Mouse (Mus musculus) embryonic facial prominence, embryonic 14.5 days (tissue): ENCODE measurements at regions not wholly inside any gene's neighbourhood (a gene's known extent, or its start where the extent isn't known, plus 50 kb on each side); places are given as distances from the start of the nearest gene placed in this dataset.

Experiments
- ATAC-seq: fragments of 200-750 bp; cut with Nextera tagmentation; 2 replicates; pipeline ENCODE4 v1.8.0; 2017; ENCODE audit warnings: low read depth, moderate number of reproducible peaks, moderate TSS enrichment
- DNase-seq: peaks from one replicate; pipeline ENCODE4 v3.0.0-alpha.2; 2015; ENCODE audit warnings: low spot score
- H3K27ac ChIP-seq: fragments of 300-500 bp; sonication (generic); replicated peaks from 2 replicates; pipeline ENCODE4 v1.5.1; 2014; ENCODE audit warnings: low read depth, mild to moderate bottlenecking, low read length, moderate library complexity
- H3K27me3 ChIP-seq: fragments of 300-500 bp; sonication (generic); replicated peaks from 2 replicates; pipeline ENCODE4 v1.6.1; 2014; ENCODE audit warnings: low read length; ENCODE audit not compliant: control insufficient read depth, insufficient read depth
- H3K36me3 ChIP-seq: fragments of 300-500 bp; sonication (generic); 2 replicates; pipeline ENCODE4 v1.6.1; 2014; ENCODE audit warnings: low read length, mixed read lengths; ENCODE audit not compliant: control insufficient read depth, insufficient read depth
- H3K4me1 ChIP-seq: fragments of 300-500 bp; sonication (generic); 2 replicates; pipeline ENCODE4 v1.6.1; 2014; ENCODE audit warnings: antibody characterized with exemption, low read length; ENCODE audit not compliant: control insufficient read depth, insufficient read depth
- H3K4me2 ChIP-seq: fragments of 300-500 bp; sonication (generic); 2 replicates; pipeline ENCODE4 v1.6.1; 2014; ENCODE audit warnings: low read depth, mild to moderate bottlenecking, low read length, moderate library complexity, mixed read lengths
- H3K4me3 ChIP-seq: fragments of 300-500 bp; sonication (generic); 2 replicates; pipeline ENCODE4 v1.5.1; 2014; ENCODE audit warnings: low read depth, mild to moderate bottlenecking, low read length
- H3K9ac ChIP-seq: fragments of 300-500 bp; sonication (generic); 2 replicates; pipeline ENCODE4 v1.6.1; 2014; ENCODE audit warnings: low read depth, mild to moderate bottlenecking, low read length, moderate library complexity, mixed read lengths
- H3K9me3 ChIP-seq: fragments of 300-500 bp; sonication (generic); 2 replicates; pipeline ENCODE4 v1.6.1; 2016; ENCODE audit warnings: low read length; ENCODE audit not compliant: control insufficient read depth
- WGBS: fragments of 180-500 bp; shearing (Covaris S2); extraction: QIAGEN DNeasy Blood & Tissue Kit; methylation state at CpG from one replicate; pipeline ENCODE4 v1.1.7; 2014; 5-methylcytosine and 5-hydroxymethylcytosine counted together

GRCm38 (mm10) chr15:56378511-56378910 lies 1098.9 kb downstream of the Slc22a22 start:
- Histone ChIP-seq H3K27me3 (no peaks in the 10 kb centered on the region), H3K36me3 (no peaks in the 10 kb centered on the region), H3K4me3 (no peak overlapping the region), H3K4me2 (no peak overlapping the region), H3K4me1 (no peaks in the 10 kb centered on the region), H3K9ac (no peak overlapping the region), H3K9me3 (no peaks in the 10 kb centered on the region), H3K27ac (no peak overlapping the region)
- WGBS, result 25% methylated on average over 1 of the region's 1 CpGs
- DNase-seq (peak; percentile 27), ATAC-seq (no peak)

GRCm38 (mm10) chr15:56350903-56351302 lies 1126.5 kb downstream of the Slc22a22 start:
- Histone ChIP-seq H3K4me2 (no peak overlapping the region), H3K9ac (no peak overlapping the region), H3K4me3 (no peak overlapping the region), H3K9me3 (no peaks in the 10 kb centered on the region), H3K36me3 (no peaks in the 10 kb centered on the region), H3K4me1 (no peaks in the 10 kb centered on the region), H3K27me3 (no peaks in the 10 kb centered on the region), H3K27ac (no peak overlapping the region)
- ATAC-seq (no peak), DNase-seq (no peak)
- 57% methylated on average over 5 of the region's 5 CpGs for WGBS

GRCm38 (mm10) chr15:56346111-56346510 lies 1131.3 kb downstream of the Slc22a22 start:
- Histone ChIP-seq H3K27me3 (no peaks in the 10 kb centered on the region), H3K4me1 (no peaks in the 10 kb centered on the region), H3K27ac (no peak overlapping the region), H3K36me3 (no peaks in the 10 kb centered on the region), H3K4me3 (no peak overlapping the region), H3K4me2 (no peak overlapping the region), H3K9ac (no peak overlapping the region), H3K9me3 (no peaks in the 10 kb centered on the region)
- DNase-seq (no peak), ATAC-seq (no peak)
- WGBS, result 34% methylated on average over 2 of the region's 2 CpGs

GRCm38 (mm10) chr15:56344973-56345372 lies 1132.5 kb downstream of the Slc22a22 start:
- H3K36me3 ChIP-seq, result no peaks in the 10 kb centered on the region
- DNase-seq (no peak), ATAC-seq (no peak)
- H3K4me1 ChIP-seq, result no peaks in the 10 kb centered on the region
- H3K27me3 ChIP-seq, result no peaks in the 10 kb centered on the region
- no peak overlapping the region for H3K4me2 ChIP-seq
- H3K9me3 ChIP-seq, result no peaks in the 10 kb centered on the region
- no peak overlapping the region for H3K27ac ChIP-seq
- no peak overlapping the region for H3K4me3 ChIP-seq
- 73% methylated on average over 2 of the region's 2 CpGs for WGBS
- H3K9ac ChIP-seq, result no peak overlapping the region

- WGBS, result 56% methylated on average over 4 of the region's 4 CpGs
- Histone ChIP-seq H3K4me2 (no peak overlapping the region), H3K27me3 (no peaks in the 10 kb centered on the region), H3K4me3 (no peak overlapping the region), H3K27ac (no peak overlapping the region), H3K9ac (no peak overlapping the region), H3K9me3 (no peaks in the 10 kb centered on the region), H3K4me1 (no peaks in the 10 kb centered on the region), H3K36me3 (no peaks in the 10 kb centered on the region)
- DNase-seq (no peak), ATAC-seq (no peak; the same call in 1 of the 2 replicates)
Observed at GRCm38 (mm10) chr15:56344304-56344932, 1133.0 kb downstream of the Slc22a22 start.

GRCm38 (mm10) chr15:56337879-56338278 lies 1139.5 kb downstream of the Slc22a22 start:
- WGBS, result 25% methylated on average over 5 of the region's 5 CpGs
- H3K4me1 ChIP-seq, result 0 out of 2 replicates have a peak, but pooled peaks cover 8% of the 10 kb centered on the region
- no peaks in the 10 kb centered on the region for H3K9me3 ChIP-seq
- no peak for ATAC-seq
- no peak overlapping the region for H3K4me2 ChIP-seq
- no peak overlapping the region for H3K9ac ChIP-seq
- no peaks in the 10 kb centered on the region for H3K27me3 ChIP-seq
- H3K36me3 ChIP-seq, result no peaks in the 10 kb centered on the region
- no peak overlapping the region for H3K4me3 ChIP-seq
- DNase-seq, result peak; percentile 20
- no peak overlapping the region for H3K27ac ChIP-seq

- H3K36me3 ChIP-seq, result no peaks in the 10 kb centered on the region
- WGBS, result 33% methylated on average over 5 of the region's 5 CpGs
- no peak overlapping the region for H3K9ac ChIP-seq
Observed at GRCm38 (mm10) chr15:56336449-56336848, 1141.0 kb downstream of the Slc22a22 start.

GRCm38 (mm10) chr15:56335011-56335410 lies 1142.4 kb downstream of the Slc22a22 start:
- Histone ChIP-seq H3K27ac (peak overlapping the region; percentile 39; the same call in 1 of the 2 replicates), H3K9me3 (no peaks in the 10 kb centered on the region), H3K36me3 (no peaks in the 10 kb centered on the region), H3K4me3 (no peak overlapping the region), H3K4me2 (no peak overlapping the region), H3K4me1 (0 out of 2 replicates have a peak, but pooled peaks cover 8% of the 10 kb centered on the region), H3K27me3 (no peaks in the 10 kb centered on the region), H3K9ac (no peak overlapping the region)
- ATAC-seq (no peak), DNase-seq (peak; percentile 80)
- WGBS, result 13% methylated on average over 2 of the region's 2 CpGs

More at GRCm38 (mm10) chr15:56336449-56336848, 1141.0 kb downstream of the Slc22a22 start:
- Histone ChIP-seq H3K4me1 (0 out of 2 replicates have a peak, but pooled peaks cover 8% of the 10 kb centered on the region), H3K4me3 (no peak overlapping the region), H3K4me2 (no peak overlapping the region), H3K27me3 (no peaks in the 10 kb centered on the region), H3K9me3 (no peaks in the 10 kb centered on the region), H3K27ac (no peak overlapping the region)
- ATAC-seq (no peak), DNase-seq (peak; percentile 85)

GRCm38 (mm10) chr15:56320501-56320900 lies 1156.9 kb downstream of the Slc22a22 start:
- Histone ChIP-seq H3K4me3 (no peak overlapping the region), H3K27ac (no peak overlapping the region), H3K9me3 (no peaks in the 10 kb centered on the region), H3K4me1 (no peaks in the 10 kb centered on the region), H3K36me3 (no peaks in the 10 kb centered on the region), H3K4me2 (no peak overlapping the region), H3K9ac (no peak overlapping the region), H3K27me3 (no peaks in the 10 kb centered on the region)
- no peak for DNase-seq
- no peak for ATAC-seq
